Mouse (Mus musculus): Measurements from ENCODE around the gene Gm20388. TPM values are rescaled to one million over a fixed set of nuclear protein-coding genes. Genes with fewer than 3 reads are reported as not detected.

Gm20388 gene
- polyA plus RNA-seq, 1 experiment from 2014 or later, result not detected

GRCm38 (mm10) chr8:121699936-121700335 is 1789.3 kb downstream of the Gm20388 start:
- H3K9me3 ChIP-seq, result no peaks in the 10 kb centered on the region
- no peak overlapping the region for H3K27ac ChIP-seq (replicated peaks)
- WGBS, result 93% methylated on average over 2 of the region's 2 CpGs
- peaks cover 15% of the 10 kb centered on the region for H3K4me1 ChIP-seq
- H3K36me3 ChIP-seq, result no peaks in the 10 kb centered on the region
- H3K27me3 ChIP-seq, result no peaks in the 10 kb centered on the region
- H3K4me2 ChIP-seq (replicated peaks), result no peak overlapping the region
- no peak for ATAC-seq (replicated peaks)
- H3K4me3 ChIP-seq, result no peak overlapping the region
- H3K9ac ChIP-seq (replicated peaks), result no peak overlapping the region

GRCm38 (mm10) chr8:121705174-121705573 is 1794.5 kb downstream of the Gm20388 start:
- no peaks in the 10 kb centered on the region for H3K4me1 ChIP-seq
- H3K4me3 ChIP-seq, result no peak overlapping the region
- no peak overlapping the region for H3K9ac ChIP-seq (replicated peaks)
- no peaks in the 10 kb centered on the region for H3K27me3 ChIP-seq
- WGBS, result 76% methylated on average over 3 of the region's 3 CpGs
- peak overlapping the region; percentile 77 for H3K27ac ChIP-seq (replicated peaks)
- ATAC-seq (replicated peaks), result no peak
- H3K4me2 ChIP-seq (replicated peaks), result no peak overlapping the region
- no peaks in the 10 kb centered on the region for H3K9me3 ChIP-seq
- no peaks in the 10 kb centered on the region for H3K36me3 ChIP-seq

- WGBS, result 88% methylated on average over 11 of the region's 11 CpGs
- Histone ChIP-seq H3K27ac (replicated peaks) (0 out of 2 replicates have a peak overlapping the region, but pooled peaks have one; percentile 77), H3K9ac (replicated peaks) (no peak overlapping the region), H3K27me3 (no peaks in the 10 kb centered on the region), H3K4me1 (no peaks in the 10 kb centered on the region), H3K4me2 (replicated peaks) (no peak overlapping the region), H3K36me3 (no peaks in the 10 kb centered on the region), H3K4me3 (no peak overlapping the region), H3K9me3 (no peaks in the 10 kb centered on the region)
- no peak for ATAC-seq (replicated peaks)
These were observed 1796.3 kb downstream of the Gm20388 start for GRCm38 (mm10) chr8:121706956-121707355.

DNA sequence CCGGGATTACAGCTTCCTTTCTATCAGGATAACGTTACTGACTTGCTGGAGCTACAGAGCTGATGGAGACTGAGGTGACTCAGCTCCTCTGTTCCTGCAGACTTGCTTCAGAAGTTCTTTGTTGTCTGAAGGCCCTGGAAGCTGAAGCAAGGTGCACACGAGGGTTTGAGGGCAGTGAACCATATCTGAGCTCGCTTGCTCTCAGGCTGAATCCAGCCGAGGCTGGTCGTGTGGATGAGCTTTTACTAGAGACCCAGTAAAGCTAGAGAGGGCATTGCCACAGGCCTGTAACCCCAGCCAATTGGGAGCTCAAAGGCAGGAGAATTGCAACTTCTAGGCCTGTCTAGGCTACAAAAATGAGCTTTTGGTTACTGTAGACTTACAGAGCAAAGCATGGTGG is 1797.8 kb downstream of the Gm20388 start:
- Histone ChIP-seq H3K27me3 (no peaks in the 10 kb centered on the region), H3K4me1 (no peaks in the 10 kb centered on the region), H3K36me3 (no peaks in the 10 kb centered on the region), H3K9me3 (no peaks in the 10 kb centered on the region), H3K9ac (replicated peaks) (no peak overlapping the region), H3K4me2 (replicated peaks) (no peak overlapping the region), H3K27ac (replicated peaks) (no peak overlapping the region), H3K4me3 (no peak overlapping the region)
- 54% methylated on average over 6 of the region's 6 CpGs for WGBS
- no peak for ATAC-seq (replicated peaks)

DNA sequence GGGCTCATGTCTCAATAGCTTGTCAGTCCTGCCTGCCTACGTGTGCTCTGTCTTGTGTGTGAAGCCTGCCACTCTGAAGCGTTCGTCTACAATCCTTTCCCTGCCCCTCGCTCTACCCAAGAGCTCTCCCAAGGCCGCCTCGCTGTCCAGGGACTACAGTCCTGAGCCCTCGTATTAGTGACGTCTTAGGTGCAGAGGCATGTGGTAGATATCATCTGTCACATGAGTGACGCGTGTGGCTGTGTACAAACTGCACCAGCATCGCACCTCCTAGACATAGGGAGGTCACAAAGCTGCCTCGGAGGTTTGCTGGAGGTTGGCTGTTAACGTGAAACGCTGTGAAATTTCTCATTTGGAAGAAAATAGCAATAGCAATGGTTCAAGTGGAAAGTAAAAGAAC is 1806.9 kb downstream of the Gm20388 start:
- H3K9me3 ChIP-seq, result no peaks in the 10 kb centered on the region
- peaks cover 12% of the 10 kb centered on the region for H3K4me1 ChIP-seq
- H3K36me3 ChIP-seq, result no peaks in the 10 kb centered on the region
- peak overlapping the region; percentile 46; the same call in 1 of the 2 replicates for H3K27ac ChIP-seq (replicated peaks)
- H3K27me3 ChIP-seq, result no peaks in the 10 kb centered on the region
- peak overlapping the region; percentile 36 for H3K4me2 ChIP-seq (replicated peaks)
- WGBS, result 45% methylated on average over 14 of the region's 14 CpGs
- H3K9ac ChIP-seq (replicated peaks), result peak overlapping the region; percentile 25; the same call in 1 of the 2 replicates
- ATAC-seq (replicated peaks), result peak; percentile 47
- H3K4me3 ChIP-seq, result peak overlapping the region; percentile 14; the same call in 1 of the 2 replicates

- Histone ChIP-seq H3K4me1 (peaks cover 12% of the 10 kb centered on the region), H3K27ac (replicated peaks) (peak overlapping the region; percentile 46; the same call in 1 of the 2 replicates), H3K4me2 (replicated peaks) (peak overlapping the region; percentile 36), H3K9ac (replicated peaks) (no peak overlapping the region), H3K36me3 (no peaks in the 10 kb centered on the region), H3K9me3 (no peaks in the 10 kb centered on the region), H3K27me3 (no peaks in the 10 kb centered on the region), H3K4me3 (peak overlapping the region; percentile 14; the same call in 1 of the 2 replicates)
- WGBS, result 26% methylated on average over 12 of the region's 12 CpGs
- ATAC-seq (replicated peaks), result peak; percentile 89
These were observed 1807.4 kb downstream of the Gm20388 start for GRCm38 (mm10) chr8:121717982-121718425.

DNA sequence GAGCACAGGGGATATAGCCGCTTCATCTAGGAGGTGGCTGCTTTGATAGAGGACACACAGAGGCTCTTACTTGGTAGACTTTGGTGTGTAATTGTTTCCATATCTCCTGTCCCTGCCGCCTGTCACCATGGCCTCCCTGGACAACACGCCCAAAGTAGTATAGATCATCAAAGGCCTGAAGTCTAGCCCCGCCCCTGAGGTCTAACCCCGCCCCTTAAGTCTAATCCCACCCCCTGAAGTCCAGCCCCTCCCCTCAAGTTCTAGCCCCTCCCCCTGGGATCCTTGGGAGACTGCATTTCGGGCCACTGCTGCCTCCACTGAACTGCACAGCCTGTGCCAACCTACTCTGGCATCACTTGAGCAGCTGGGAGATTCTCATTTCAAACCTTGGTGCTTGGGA is 1808.3 kb downstream of the Gm20388 start:
- ATAC-seq (replicated peaks), result no peak
- no peaks in the 10 kb centered on the region for H3K9me3 ChIP-seq
- H3K27me3 ChIP-seq, result no peaks in the 10 kb centered on the region
- H3K4me1 ChIP-seq, result peaks cover 12% of the 10 kb centered on the region
- no peak overlapping the region for H3K9ac ChIP-seq (replicated peaks)
- no peak overlapping the region for H3K4me2 ChIP-seq (replicated peaks)
- no peaks in the 10 kb centered on the region for H3K36me3 ChIP-seq
- H3K27ac ChIP-seq (replicated peaks), result no peak overlapping the region
- WGBS, result 61% methylated on average over 6 of the region's 6 CpGs
- no peak overlapping the region for H3K4me3 ChIP-seq

DNA sequence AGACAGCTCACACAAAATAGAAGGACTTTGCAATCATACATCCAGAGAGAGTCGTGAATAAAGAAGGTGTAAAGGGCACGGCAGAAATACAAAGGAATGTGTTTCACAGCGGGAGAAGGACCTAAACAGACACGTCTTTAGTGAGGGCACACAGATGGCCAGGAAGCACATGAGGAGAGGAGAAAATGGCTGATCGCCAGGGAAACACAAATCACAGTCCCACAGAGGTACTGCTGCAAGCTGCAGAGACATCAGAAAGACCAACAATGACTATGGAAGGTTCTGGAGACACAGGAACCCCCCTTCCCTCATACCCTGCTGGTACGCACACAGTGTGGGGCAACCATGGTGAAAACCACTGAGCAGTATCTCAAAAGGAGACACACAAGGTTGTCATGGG is 1810.4 kb downstream of the Gm20388 start:
- Histone ChIP-seq H3K27ac (replicated peaks) (no peak overlapping the region), H3K36me3 (no peaks in the 10 kb centered on the region), H3K9ac (replicated peaks) (no peak overlapping the region), H3K9me3 (no peaks in the 10 kb centered on the region), H3K4me2 (replicated peaks) (no peak overlapping the region), H3K4me1 (peaks cover 12% of the 10 kb centered on the region), H3K27me3 (no peaks in the 10 kb centered on the region), H3K4me3 (no peak overlapping the region)
- no peak for ATAC-seq (replicated peaks)
- 49% methylated on average over 6 of the region's 6 CpGs for WGBS

GRCm38 (mm10) chr8:121723846-121724245 is 1813.2 kb downstream of the Gm20388 start:
- no peak for ATAC-seq (replicated peaks)
- Histone ChIP-seq H3K9me3 (no peaks in the 10 kb centered on the region), H3K27ac (replicated peaks) (no peak overlapping the region), H3K27me3 (peaks cover 1% of the 10 kb centered on the region; the same call in 1 of the 2 replicates), H3K4me1 (no peaks in the 10 kb centered on the region), H3K9ac (replicated peaks) (no peak overlapping the region), H3K4me2 (replicated peaks) (no peak overlapping the region), H3K36me3 (no peaks in the 10 kb centered on the region), H3K4me3 (no peak overlapping the region)
- WGBS, result 80% methylated on average over 12 of the region's 12 CpGs

GRCm38 (mm10) chr8:121727164-121727563 is 1816.5 kb downstream of the Gm20388 start:
- Histone ChIP-seq H3K4me2 (replicated peaks) (no peak overlapping the region), H3K4me3 (no peak overlapping the region), H3K9me3 (no peaks in the 10 kb centered on the region), H3K27me3 (peaks cover 21% of the 10 kb centered on the region), H3K36me3 (no peaks in the 10 kb centered on the region), H3K27ac (replicated peaks) (no peak overlapping the region), H3K4me1 (peaks cover 18% of the 10 kb centered on the region), H3K9ac (replicated peaks) (no peak overlapping the region)
- ATAC-seq (replicated peaks), result no peak
- 62% methylated on average over 3 of the region's 3 CpGs for WGBS

GRCm38 (mm10) chr8:121729323-121729722 is 1818.7 kb downstream of the Gm20388 start, which contains the start of gene Jph3:
Gene Jph3 (plus strand): TSS chr8:121729623.
- peak within 1 kb of the TSS; percentile 51; the same call in 1 of the 2 replicates for H3K27ac ChIP-seq (replicated peaks)
- H3K36me3 ChIP-seq, result no peaks in the 10 kb centered on the region
- WGBS, result 5% methylated on average over 12 of the region's 12 CpGs
- H3K27me3 ChIP-seq, result peaks cover 24% of the 10 kb centered on the region
- H3K4me1 ChIP-seq, result peaks cover 31% of the 10 kb centered on the region
- no peak for ATAC-seq (replicated peaks)
- peak within 1 kb of the TSS; percentile 80 for H3K4me3 ChIP-seq
- H3K4me2 ChIP-seq (replicated peaks), result peak within 1 kb of the TSS; percentile 75
- peak within 1 kb of the TSS; percentile 73 for H3K9ac ChIP-seq (replicated peaks)
- H3K9me3 ChIP-seq, result no peaks in the 10 kb centered on the region

DNA sequence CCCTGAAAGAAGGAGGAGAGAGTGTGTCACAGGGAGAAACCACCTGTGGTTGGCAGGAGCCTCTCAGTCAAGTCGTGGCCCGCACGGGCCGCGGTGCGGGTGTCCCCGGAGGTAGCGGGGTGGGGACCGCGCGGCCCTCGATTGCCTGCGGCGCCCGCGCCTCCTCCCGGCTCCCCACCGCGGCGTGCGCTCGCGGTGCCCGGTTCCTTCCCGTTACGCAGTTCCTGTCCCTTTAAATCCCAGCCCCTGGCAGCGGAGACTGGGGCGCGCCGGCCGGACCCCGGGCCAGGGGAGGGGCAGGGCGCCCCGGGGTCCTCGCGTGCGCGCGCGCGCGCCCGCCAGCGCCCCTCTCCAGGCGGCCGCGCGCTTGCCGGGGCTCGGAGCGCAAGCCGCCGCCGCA is 1819.1 kb downstream of the Gm20388 start:
- under 1% methylated on average over 27 of the region's 54 CpGs for WGBS
- no peak overlapping the region for H3K27ac ChIP-seq (replicated peaks)
- peak overlapping the region; percentile 80 for H3K4me3 ChIP-seq
- no peaks in the 10 kb centered on the region for H3K9me3 ChIP-seq
- ATAC-seq (replicated peaks), result peak; percentile 36; the same call in 1 of the 2 replicates
- H3K4me2 ChIP-seq (replicated peaks), result peak overlapping the region; percentile 75
- H3K36me3 ChIP-seq, result no peaks in the 10 kb centered on the region
- peak overlapping the region; percentile 73 for H3K9ac ChIP-seq (replicated peaks)
- peaks cover 24% of the 10 kb centered on the region for H3K27me3 ChIP-seq
- peaks cover 31% of the 10 kb centered on the region for H3K4me1 ChIP-seq

DNA sequence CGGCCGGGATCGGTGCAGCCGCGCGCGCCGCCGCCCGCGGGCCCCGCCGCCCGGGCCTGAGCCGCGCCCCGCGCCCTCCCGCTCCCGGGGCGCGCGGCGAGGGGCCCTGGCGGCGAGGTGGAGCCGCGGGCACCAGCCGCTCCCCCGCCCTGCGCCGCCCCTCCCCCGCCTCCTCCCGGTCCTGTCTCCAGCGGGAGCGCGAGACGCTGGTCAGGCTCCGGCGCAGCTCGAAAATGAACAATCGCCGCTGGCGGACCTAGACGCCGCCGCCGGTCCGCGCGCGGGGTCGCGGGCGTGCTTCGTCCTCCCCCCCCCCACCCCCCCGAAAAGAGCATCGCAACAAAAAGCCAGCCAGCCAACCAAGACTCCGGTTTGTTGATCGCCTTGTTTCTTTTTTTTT is 1819.5 kb downstream of the Gm20388 start:
- peak overlapping the region; percentile 51; the same call in 1 of the 2 replicates for H3K27ac ChIP-seq (replicated peaks)
- peak overlapping the region; percentile 75 for H3K4me2 ChIP-seq (replicated peaks)
- ATAC-seq (replicated peaks), result no peak
- H3K9ac ChIP-seq (replicated peaks), result peak overlapping the region; percentile 73
- peaks cover 24% of the 10 kb centered on the region for H3K27me3 ChIP-seq
- peaks cover 31% of the 10 kb centered on the region for H3K4me1 ChIP-seq
- H3K4me3 ChIP-seq, result peak overlapping the region; percentile 80
- H3K9me3 ChIP-seq, result no peaks in the 10 kb centered on the region
- no peaks in the 10 kb centered on the region for H3K36me3 ChIP-seq
- under 1% methylated on average over 38 of the region's 60 CpGs for WGBS

Measured in forebrain, embryonic 15.5 days (tissue).